Mouse (Mus musculus): ENCODE results near the gene Gfra4.

GRCm38 (mm10) chr2:131059377-131059776 lies 16.5 kb upstream of the Gfra4 start:
- no peak for TF ChIP-seq CTCF (conservative IDR thresholded peaks at IDR 0.05; ENCODE audit: low read length)
- no peak for TF ChIP-seq NANOG (IDR thresholded peaks at IDR 0.05; ENCODE audit: borderline replicate concordance, low read length)
- no peak for TF ChIP-seq POU5F1 (IDR thresholded peaks at IDR 0.05; ENCODE audit: borderline replicate concordance, low read length)

Measured in E14TG2a.4 (cell line).